Mouse (Mus musculus) forebrain, postnatal 0 days (tissue): ENCODE measurements around the gene Snrnp25. TPM values are rescaled to one million over a fixed set of nuclear protein-coding genes. Genes with fewer than 3 reads are reported as not detected.
"Not testable (repeated sequence)": the region's sequence is repeated elsewhere in the genome, so short reads cannot be mapped to it uniquely, and the experiment has no call there.

Experiments used
- ATAC-seq: fragments of 200-750 bp; cut with Nextera tagmentation; 2 replicates; pipeline ENCODE4 v1.8.0; 2017; ENCODE audit warnings: mild to moderate bottlenecking, moderate library complexity
- DNase-seq: peaks from one replicate; pipeline ENCODE4 v3.0.0-alpha.2; 2015
- H3K27ac ChIP-seq: fragments of 300-500 bp; sonication (generic); 2 replicates; pipeline ENCODE4 v1.5.1; 2014; ENCODE audit warnings: low read depth, mild to moderate bottlenecking, antibody characterized with exemption, low read length, moderate library complexity, mixed read lengths
- H3K27me3 ChIP-seq: fragments of 300-500 bp; sonication (generic); 2 replicates; pipeline ENCODE4 v1.6.1; 2014; ENCODE audit warnings: mild to moderate bottlenecking, low read length, mixed read lengths; ENCODE audit not compliant: insufficient read depth
- H3K36me3 ChIP-seq: fragments of 300-500 bp; sonication (generic); 2 replicates; pipeline ENCODE4 v1.6.1; 2014; ENCODE audit warnings: mild to moderate bottlenecking, moderate library complexity; ENCODE audit not compliant: insufficient read depth
- H3K4me1 ChIP-seq: fragments of 300-500 bp; sonication (generic); 2 replicates; pipeline ENCODE4 v1.6.1; 2014; ENCODE audit warnings: antibody characterized with exemption; ENCODE audit not compliant: insufficient read depth
- H3K4me2 ChIP-seq: fragments of 300-500 bp; sonication (generic); 2 replicates; pipeline ENCODE4 v1.6.1; 2014; ENCODE audit warnings: low read depth, mild to moderate bottlenecking, moderate library complexity
- H3K4me3 ChIP-seq: fragments of 300-500 bp; sonication (generic); 2 replicates; pipeline ENCODE4 v1.5.1; 2014; ENCODE audit warnings: low read depth, low read length, mixed read lengths
- H3K9ac ChIP-seq: fragments of 300-500 bp; sonication (generic); 2 replicates; pipeline ENCODE4 v1.6.1; 2014; ENCODE audit warnings: mild to moderate bottlenecking
- H3K9me3 ChIP-seq: fragments of 300-500 bp; sonication (generic); 2 replicates; pipeline ENCODE4 v1.6.1; 2016; ENCODE audit warnings: low read length
- CTCF ChIP-seq: sonication (generic); IDR thresholded peaks from 2 replicates; pipeline ENCODE4 v1.5.1; 2016; ENCODE audit warnings: antibody characterized with exemption, control low read depth, low read depth
- WGBS: fragments of 180-500 bp; shearing (Covaris S2); extraction: QIAGEN DNeasy Blood & Tissue Kit; methylation state at CpG from one replicate; pipeline ENCODE4 v1.1.7; 2014; 5-methylcytosine and 5-hydroxymethylcytosine counted together
- polyA plus RNA-seq: library from polyadenylated mRNA; unstranded; fragments of >200 nt; fragmentation: Nextera tagmentation; extraction: Ambion mirVana; gene quantifications from 2 replicates; pipeline ENCODE4 v1.2.1, GENCODE M21; 2015
- total RNA-seq: library from RNA; depleted of rRNA; stranded (reverse); fragments of >200 nt; gene quantifications from 2 replicates; pipeline ENCODE4 v1.2.3, GENCODE M21; 2014

Gene Snrnp25
- total and polyA plus RNA-seq, 2 experiments from 2014 or later: 15.2 to 50.4 TPM

GRCm38 (mm10) chr11:32200992-32201391 lies 4.2 kb upstream of the Snrnp25 start:
- H3K9ac ChIP-seq, H3K4me3 ChIP-seq, H3K27ac ChIP-seq, H3K9me3 ChIP-seq, H3K4me2 ChIP-seq, DNase-seq, H3K4me1 ChIP-seq, ATAC-seq, H3K27me3 ChIP-seq, H3K36me3 ChIP-seq: not testable (repeated sequence)
- 80% methylated on average over 1 of the region's 1 CpGs for WGBS
- 0 out of 2 replicates have a peak, but pooled peaks have one; percentile 4 for TF ChIP-seq CTCF

DNA sequence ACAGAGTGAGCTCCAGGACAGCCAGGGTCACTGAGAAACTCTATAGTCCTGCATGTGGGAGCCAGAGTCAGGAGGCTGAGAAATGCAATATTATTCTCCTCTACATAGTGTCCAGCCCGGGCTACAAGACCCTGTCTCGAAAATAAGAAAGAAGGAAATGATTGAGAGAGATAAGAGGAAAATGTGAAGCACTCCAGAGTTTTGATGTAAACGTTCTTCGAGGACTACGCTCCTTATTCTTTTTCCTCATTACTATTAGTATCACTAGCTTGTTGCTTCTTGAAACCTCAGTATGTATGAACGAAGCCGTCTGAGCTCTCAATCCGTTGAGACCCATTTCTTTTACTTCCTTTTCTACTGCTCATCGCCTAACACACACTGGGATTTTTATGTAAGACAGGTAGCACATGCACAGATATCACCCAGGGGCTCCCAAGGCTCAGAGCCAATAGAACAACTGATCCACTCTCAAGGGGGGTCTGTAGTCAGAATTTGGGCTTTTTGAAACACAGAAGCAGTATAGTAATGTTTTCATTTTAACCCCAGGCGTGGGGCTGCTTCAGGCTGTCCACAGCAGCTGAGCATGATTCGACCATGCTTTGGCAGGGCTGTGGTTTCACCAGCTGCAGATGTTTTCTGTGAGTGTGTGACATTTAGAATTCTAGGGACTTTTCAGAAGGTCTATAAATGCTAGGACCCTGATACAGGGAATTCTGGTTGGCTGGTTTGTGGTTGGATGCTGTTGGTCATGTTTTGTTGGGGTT lies 3.1 kb upstream of the Snrnp25 start:
- no peak overlapping the region for H3K9ac ChIP-seq
- DNase-seq: no peak
- H3K4me3 ChIP-seq: no peak overlapping the region
- no peak for TF ChIP-seq CTCF
- H3K4me2 ChIP-seq: no peak overlapping the region
- H3K4me1 ChIP-seq: no peaks in the 10 kb centered on the region
- no peaks in the 10 kb centered on the region for H3K36me3 ChIP-seq
- 82% methylated on average over 11 of the region's 11 CpGs for WGBS
- no peaks in the 10 kb centered on the region for H3K27me3 ChIP-seq
- H3K9me3 ChIP-seq: no peaks in the 10 kb centered on the region
- ATAC-seq: no peak
- H3K27ac ChIP-seq: no peak overlapping the region

GRCm38 (mm10) chr11:32210623-32211022 lies 5.4 kb downstream of the Snrnp25 start:
- H3K4me2 ChIP-seq: no peak overlapping the region
- DNase-seq: no peak
- no peak overlapping the region for H3K27ac ChIP-seq
- H3K36me3 ChIP-seq: peaks cover 18% of the 10 kb centered on the region; the same call in 1 of the 2 replicates
- 88% methylated on average over 9 of the region's 9 CpGs for WGBS
- TF ChIP-seq CTCF: no peak
- H3K27me3 ChIP-seq: no peaks in the 10 kb centered on the region
- no peak overlapping the region for H3K4me3 ChIP-seq
- no peaks in the 10 kb centered on the region for H3K4me1 ChIP-seq
- no peak overlapping the region for H3K9ac ChIP-seq
- no peak for ATAC-seq
- no peaks in the 10 kb centered on the region for H3K9me3 ChIP-seq

GRCm38 (mm10) chr11:32215372-32216162 lies 10.4 kb downstream of the Snrnp25 start:
- Histone ChIP-seq H3K9me3 (no peaks in the 10 kb centered on the region), H3K4me3 (no peak overlapping the region), H3K36me3 (peaks cover 3% of the 10 kb centered on the region; the same call in 1 of the 2 replicates), H3K27ac (no peak overlapping the region), H3K27me3 (no peaks in the 10 kb centered on the region), H3K4me1 (no peaks in the 10 kb centered on the region), H3K9ac (no peak overlapping the region), H3K4me2 (no peak overlapping the region)
- no peak for TF ChIP-seq CTCF
- no peak for ATAC-seq
- WGBS: 93% methylated on average over 18 of the region's 18 CpGs
- DNase-seq: no peak

DNA sequence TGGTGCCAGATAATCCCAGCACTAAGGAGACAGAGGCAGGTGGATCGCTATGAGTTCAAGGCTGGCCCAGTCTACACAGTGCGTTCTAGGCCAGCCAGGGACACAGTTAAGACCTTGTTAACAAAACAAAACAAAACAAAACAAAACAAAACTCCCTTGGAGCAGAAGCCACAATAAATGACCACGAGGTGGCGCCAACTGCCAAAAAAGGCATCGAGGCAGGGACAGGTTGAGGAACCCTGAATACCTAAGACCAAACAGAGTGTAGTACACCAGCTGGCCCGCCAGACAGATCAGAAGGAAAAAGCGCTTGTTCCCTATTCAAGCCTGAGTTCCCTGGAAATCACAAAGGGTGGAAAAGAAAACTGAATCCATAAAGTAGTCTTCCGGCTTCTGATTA lies 11.6 kb downstream of the Snrnp25 start:
- Histone ChIP-seq H3K9ac (no peak overlapping the region), H3K27me3 (peaks cover 3% of the 10 kb centered on the region; the same call in 1 of the 2 replicates), H3K4me3 (no peak overlapping the region), H3K27ac (no peak overlapping the region), H3K36me3 (no peaks in the 10 kb centered on the region), H3K4me2 (no peak overlapping the region), H3K9me3 (no peaks in the 10 kb centered on the region), H3K4me1 (no peaks in the 10 kb centered on the region)
- WGBS: 17% methylated on average over 8 of the region's 8 CpGs
- DNase-seq (peak; percentile 85), ATAC-seq (peak; percentile 70)
- TF ChIP-seq CTCF: peak; percentile 89

GRCm38 (mm10) chr11:32218501-32219050 lies 13.4 kb downstream of the Snrnp25 start:
- Histone ChIP-seq H3K27ac (0 out of 2 replicates have a peak overlapping the region, but pooled peaks have one; percentile 35), H3K4me2 (no peak overlapping the region), H3K4me1 (no peaks in the 10 kb centered on the region), H3K9ac (no peak overlapping the region), H3K4me3 (no peak overlapping the region), H3K9me3 (no peaks in the 10 kb centered on the region), H3K36me3 (no peaks in the 10 kb centered on the region), H3K27me3 (peaks cover 11% of the 10 kb centered on the region)
- DNase-seq (no peak), ATAC-seq (no peak; the same call in 1 of the 2 replicates)
- WGBS: 47% methylated on average over 6 of the region's 6 CpGs
- TF ChIP-seq CTCF: no peak
